Mouse (Mus musculus) right cerebral cortex, postnatal 10 days (tissue): ENCODE data around the gene Pald1.
A peak's percentile ranks its signal among the peaks of the same experiment; 100 is the strongest.

Experiments used
- DNase-seq, 2 experiments: peaks; one replicate each; pipeline ENCODE4 v3.0.0; 2021; ENCODE audit warnings: low spot score in 2 of 2

The Pald1 gene

DNA sequence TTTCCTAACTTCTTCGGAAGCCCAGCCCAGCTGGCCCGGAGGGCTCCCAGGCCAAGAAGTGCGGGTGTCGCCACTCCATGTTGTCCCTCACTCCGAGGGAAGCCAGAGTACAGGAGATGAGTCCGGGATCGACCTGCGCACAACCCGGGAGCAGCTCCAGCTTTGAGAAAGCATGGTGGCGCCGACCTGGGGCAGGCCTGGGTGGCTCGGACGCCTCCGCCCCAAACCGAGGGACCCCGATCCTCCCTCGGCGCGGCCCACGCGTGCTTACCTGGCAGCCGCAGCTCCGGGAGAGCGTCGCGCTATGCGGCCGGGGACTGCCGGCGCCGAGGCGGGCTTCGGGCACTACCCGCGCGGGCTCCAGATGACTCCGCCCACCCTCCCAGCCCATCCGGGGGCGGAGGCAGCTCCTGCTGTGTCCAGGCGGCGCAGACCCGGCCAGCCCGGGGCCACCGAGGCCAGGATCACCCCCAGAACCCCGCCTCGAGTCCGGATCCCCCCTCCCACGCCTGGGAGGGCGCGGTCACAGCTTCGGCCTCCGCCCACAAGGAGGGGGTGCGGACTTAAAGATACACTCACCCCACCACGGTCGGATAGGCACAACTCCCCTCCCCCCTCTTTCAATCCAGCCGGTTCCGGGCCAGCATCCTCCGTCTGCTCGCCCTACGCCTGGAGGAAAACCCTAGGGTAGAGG, at the start of gene Pald1:
Pald1 (minus strand) TSS at position 510 of the 694 bp plus-strand sequence.
- peak; percentile 76 to 78 for DNase-seq

DNA sequence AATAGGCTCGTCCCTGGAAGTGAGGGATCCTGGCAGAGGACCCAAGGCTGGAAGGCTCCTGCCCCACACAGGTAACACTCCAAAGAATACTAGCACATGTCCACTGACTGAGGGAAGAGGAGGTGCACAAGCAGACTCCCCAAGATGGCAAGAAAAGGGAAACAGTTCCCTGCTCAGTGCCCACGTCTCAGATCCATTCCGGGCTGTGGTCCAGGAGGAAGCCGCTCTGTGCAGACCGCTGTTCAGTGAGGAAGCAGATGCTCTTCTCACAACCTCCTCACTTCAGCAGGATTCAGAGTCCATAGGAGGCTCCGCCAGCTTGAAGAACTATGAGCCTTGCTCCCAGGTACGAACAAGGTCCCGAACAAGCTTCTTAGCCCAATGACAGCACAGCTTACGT, 48.0 kb upstream of the Pald1 start:
- peak; percentile 84 for DNase-seq

GRCm38 (mm10) chr10:61429043-61429442, 45.7 kb upstream of the Pald1 start:
- DNase-seq: no peak

DNA sequence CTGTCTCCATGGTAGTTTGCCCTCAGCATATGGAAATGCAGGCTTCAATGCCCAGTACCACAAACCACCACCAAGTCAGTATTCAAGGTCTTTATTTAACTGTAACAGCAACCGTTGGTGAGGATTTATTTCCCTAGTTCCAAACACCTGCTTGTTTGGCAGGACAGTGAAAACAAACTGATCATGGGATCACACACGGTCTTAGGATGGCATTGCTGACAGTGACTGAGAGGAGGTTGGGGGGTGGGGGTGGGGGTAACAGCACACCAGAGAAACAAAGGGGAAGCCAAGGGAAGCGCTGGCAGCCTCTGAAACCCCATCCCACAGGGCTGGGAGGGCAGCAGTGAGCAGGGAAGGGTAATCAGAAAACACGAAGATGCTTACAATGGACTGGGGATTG, 45.1 kb upstream of the Pald1 start:
- no peak for DNase-seq

DNA sequence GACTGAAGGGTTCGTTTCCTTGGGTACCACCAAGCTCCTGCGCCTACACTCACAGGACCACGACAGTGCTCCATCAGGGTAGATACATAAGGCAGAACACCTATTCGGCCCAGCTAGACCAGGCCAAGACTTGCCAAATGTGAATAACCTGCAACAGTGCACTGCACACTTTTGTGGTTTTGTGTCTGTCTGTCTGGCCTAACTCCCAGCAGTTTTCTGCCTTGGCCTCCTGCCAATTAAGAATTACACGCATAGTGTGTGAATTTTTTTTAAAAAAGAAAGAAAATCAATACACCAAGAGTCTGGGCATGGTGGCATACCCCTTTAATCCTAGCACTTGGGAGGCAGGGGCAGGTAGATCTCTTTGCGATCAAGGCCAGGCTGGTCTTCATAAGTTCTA, 44.6 kb upstream of the Pald1 start:
- no peak for DNase-seq

DNA sequence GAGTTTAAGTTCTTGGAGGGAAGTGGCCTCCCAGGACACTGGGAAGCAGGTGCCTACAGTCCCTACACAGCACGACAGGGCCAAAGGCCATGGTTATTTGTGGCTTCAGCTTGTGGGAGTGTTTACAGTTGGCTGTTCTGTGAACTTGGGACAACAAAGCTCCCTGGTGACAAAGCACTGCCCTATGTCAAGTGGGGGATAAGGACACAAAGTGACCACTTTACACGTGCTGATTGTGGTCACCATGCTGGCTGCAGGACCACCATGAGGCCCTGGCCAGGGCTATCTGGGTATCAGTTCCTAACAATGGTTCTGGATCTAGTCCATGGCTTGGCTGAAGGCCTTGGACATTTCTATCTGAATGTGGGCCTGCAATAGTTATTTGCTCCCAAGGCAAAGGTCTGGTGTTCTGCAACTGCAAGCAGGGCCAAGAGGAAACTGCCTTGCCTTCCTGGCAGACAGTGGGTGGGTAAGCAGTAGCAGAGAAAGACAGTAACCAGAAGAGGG, 43.0 kb upstream of the Pald1 start:
- DNase-seq: no peak

GRCm38 (mm10) chr10:61425047-61425446, 41.7 kb upstream of the Pald1 start:
- no peak for DNase-seq

GRCm38 (mm10) chr10:61424500-61424899, 41.2 kb upstream of the Pald1 start:
- no peak for DNase-seq

DNA sequence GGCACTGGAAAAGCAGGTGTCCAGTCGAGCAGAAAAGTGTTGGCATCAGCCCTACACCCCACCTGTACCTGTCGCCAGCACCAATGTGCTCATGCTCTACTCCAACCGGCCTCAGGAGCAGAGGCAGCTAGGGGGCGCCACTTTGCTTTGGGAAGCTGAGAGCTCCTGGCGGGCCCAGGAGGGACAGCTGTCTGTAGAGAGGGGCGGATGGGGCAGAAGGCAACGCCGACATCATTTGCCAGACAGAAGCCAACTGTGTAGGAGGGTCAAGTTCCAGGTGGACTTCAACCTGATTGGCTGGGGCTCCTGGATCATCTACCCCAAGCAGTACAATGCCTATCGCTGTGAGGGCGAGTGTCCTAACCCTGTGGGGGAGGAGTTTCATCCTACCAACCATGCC, 40.0 kb upstream of the Pald1 start:
- DNase-seq: no peak

- DNase-seq: no peak
These were observed 39.5 kb upstream of the Pald1 start for GRCm38 (mm10) chr10:61422861-61423260.

- no peak for DNase-seq
These were observed 36.7 kb upstream of the Pald1 start for GRCm38 (mm10) chr10:61420011-61420410.

DNA sequence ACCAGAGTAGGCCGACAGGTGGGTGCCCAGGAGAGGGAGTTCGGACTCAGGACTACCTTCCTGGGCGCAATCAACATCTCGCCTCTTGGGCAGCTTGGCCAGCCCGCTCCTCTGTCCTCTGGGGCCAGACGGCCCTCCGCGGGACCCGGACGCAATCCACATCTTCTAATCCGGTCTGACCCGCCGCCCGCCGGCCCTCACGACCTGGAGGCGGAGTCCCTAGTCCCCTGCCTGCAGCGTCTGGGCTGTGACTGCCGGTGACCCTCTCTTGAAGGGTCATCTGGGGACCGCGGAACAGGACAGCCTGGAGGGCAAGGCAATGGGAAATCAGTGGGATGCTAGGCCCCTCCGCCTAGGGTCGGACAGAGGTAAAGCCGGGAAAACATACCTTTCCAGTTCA, 35.8 kb upstream of the Pald1 start:
- DNase-seq: no peak

GRCm38 (mm10) chr10:61418131-61418900, 35.0 kb upstream of the Pald1 start:
- no peak for DNase-seq

- DNase-seq: no peak
These were observed 34.3 kb upstream of the Pald1 start, which contains the start of gene Nodal for GRCm38 (mm10) chr10:61417672-61418071. Nodal (plus strand) TSS chr10:61417972.

DNA sequence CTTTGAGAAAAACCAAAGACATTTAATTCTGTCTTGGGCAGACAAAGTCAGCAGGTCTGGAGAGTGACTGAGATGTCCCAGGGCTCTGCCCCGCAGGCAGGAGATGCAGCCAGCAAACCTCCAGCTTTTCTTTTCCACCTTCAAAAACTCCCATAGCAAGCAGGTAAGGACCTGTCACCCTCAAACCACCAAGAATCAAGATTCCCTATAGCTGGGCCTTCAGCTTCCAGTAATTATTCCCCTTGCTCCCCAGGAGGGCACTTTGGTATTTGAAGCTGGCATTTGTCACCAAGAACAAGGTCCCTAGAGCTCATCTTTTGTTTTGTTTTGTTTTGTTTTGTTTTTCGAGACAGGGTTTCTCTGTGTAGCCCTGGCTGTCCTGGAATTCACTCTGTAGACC, 33.7 kb upstream of the Pald1 start:
- DNase-seq: no peak

GRCm38 (mm10) chr10:61416561-61416960, 33.2 kb upstream of the Pald1 start:
- no peak for DNase-seq

DNA sequence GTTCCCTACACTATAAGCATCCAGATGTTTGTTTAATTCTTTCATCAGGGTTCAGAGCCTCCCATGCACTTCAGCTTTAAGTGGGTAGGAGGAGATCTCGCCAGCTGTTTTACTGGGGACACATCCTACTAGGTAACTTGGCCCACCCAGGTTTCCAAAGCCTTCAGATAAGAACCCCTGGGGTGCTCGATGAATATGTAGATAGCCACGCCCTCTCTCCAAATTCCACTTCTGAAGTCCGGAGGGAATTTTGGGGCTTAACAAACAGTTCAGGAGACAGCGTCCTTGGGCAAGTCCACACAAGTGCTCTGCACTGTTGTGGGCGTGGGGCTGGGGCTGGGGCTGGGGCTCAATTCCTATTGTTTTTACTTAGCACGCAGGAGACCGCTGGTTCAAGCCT, 32.6 kb upstream of the Pald1 start:
- DNase-seq: no peak

- no peak for DNase-seq
These were observed 31.9 kb upstream of the Pald1 start for GRCm38 (mm10) chr10:61415240-61415639.

DNA sequence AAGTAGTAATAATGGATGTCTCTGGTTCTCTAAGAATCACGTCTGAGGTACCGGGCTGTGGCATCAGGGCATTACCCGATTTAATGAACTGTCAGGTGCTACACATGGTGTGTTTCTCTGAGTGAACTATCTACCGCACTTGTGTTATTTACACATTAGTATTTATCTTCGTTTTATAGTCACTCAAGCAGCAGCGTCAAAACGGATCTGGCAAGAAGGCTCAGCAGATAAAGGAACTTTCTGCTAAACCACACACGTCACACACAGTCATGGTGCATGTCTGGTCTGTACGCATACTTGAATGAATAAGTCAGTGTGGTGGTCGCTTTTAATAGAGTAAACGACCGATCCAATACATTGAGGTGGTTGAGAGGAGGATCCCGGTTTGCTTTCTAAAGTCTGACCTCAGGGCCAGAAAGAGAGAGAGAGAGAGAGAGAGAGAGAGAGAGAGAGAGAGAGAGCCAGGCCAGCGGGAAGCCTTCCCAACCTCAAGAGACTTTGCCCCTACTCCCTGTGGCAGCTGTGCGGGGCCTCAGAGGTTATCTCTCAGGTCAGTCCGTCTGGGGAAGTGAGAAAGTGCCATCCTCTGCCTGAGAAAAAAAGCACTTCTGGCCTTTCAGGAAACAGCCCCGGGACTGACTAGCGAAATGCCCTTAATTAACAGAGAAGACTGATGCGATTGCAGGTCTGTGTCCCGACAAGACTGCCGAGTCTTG, 29.7 kb upstream of the Pald1 start:
- no peak for DNase-seq

DNA sequence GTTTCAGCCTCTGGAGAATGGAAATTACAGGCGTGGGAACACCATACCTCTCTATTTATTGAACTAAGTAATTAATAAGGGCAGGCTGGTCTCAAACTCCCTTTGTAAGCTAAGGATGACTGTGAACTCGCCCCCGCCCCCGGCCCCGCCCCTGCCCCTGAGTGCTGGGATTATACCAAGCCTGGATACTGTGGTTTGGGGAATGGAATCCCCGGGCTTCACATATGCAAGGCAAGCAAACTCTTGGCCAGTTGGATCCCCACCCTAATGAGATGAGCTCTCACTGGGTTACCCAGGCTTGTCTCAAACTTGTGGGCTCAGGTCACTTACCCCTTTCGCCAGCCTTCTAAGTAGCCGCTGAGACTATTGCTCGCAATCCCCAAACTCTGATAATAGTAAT, 26.9 kb upstream of the Pald1 start:
- no peak for DNase-seq

GRCm38 (mm10) chr10:61409776-61410175, 26.4 kb upstream of the Pald1 start:
- DNase-seq: no peak

DNA sequence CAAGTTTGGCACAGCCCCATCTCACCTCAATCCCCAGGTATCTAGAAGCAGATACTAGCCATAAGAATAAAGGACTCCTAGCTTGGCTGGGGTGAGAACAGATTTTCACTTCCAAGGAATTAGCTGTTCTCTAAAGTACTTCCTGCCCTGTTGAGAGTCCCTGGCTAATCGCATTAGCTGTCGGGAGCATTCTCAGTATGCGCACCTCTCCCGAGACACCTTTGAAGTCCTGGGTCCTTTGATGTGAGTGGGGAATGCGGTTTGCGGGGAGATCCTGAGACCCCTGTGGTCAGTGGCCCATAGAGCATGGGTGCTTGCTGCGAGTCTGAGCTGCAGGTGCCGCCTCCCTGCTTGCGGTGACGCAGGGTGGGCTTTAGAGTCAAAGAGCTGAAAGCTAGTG, 22.6 kb upstream of the Pald1 start:
- DNase-seq: no peak
